Mouse (Mus musculus) megakaryocyte, embryonic 14.5 days (primary cell): Measurements from ENCODE around the gene Rab27a.

Source experiments
- FLI1 ChIP-seq: IDR thresholded peaks from 2 replicates; pipeline ENCODE4 v1.6.1; 2012; ENCODE audit warnings: low read length, inconsistent platforms, mixed read lengths
- GATA1 ChIP-seq: IDR thresholded peaks from 3 replicates; pipeline ENCODE4 v1.6.1; 2012; ENCODE audit warnings: mixed read lengths, low read length, inconsistent platforms, borderline replicate concordance

GRCm38 (mm10) chr9:72996806-72997205 lies 47.8 kb upstream of the Rab27a start:
- TF ChIP-seq FLI1, result no peak
- no peak for TF ChIP-seq GATA1
